Mouse (Mus musculus): ENCODE data around the gene Gsdma2. TPM values are rescaled to one million over a fixed set of nuclear protein-coding genes. Genes with fewer than 3 reads are reported as not detected.

The Gsdma2 gene
- not detected for polyA plus RNA-seq (2017; shearing (Covaris generic))

DNA sequence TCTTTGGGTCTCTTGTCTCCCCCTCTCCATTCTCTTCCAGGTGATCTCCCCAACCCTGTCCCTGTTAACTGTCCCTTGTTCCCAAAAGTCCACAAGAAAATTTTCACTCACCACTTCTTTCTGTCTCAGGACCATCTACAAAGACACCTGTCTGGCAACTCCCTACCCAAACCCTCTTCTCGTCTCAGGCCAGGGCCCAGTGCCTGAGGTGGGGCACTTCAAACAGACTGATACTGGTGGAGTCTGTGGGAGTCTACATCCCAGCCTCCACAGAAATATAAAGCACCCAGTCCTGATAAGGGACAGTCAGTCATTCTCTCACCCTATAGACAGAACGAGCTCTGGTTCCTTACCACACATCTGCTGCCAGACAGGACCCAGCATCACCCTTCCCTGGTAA, at the start of gene Gsdma2:
Gene Gsdma2 (plus strand): TSS at position 301 of the 400 bp plus-strand sequence.

DNA sequence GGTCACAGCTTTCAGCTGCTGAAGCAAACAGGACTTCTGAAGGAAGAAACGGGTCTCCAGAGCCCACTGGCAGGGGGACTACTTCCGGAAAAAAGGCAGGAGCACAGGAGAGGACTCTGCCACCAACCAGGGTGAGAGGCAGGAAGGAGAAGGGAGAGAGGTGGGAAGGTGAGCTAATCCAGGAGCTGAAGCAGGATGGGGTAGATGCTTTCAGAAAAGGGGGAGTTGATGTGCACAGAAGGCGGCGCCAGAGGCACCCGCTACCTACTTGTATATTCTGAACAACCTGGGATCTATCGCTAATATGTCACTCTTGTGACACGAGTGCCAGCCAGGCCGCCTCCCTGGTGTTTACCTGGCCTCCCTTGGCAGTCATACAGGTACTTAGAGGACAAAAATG, 48.6 kb upstream of the Gsdma2 start, which contains the start of gene Lrrc3c:
Gene Lrrc3c (plus strand): TSS at position 301 of the 400 bp plus-strand sequence.

DNA sequence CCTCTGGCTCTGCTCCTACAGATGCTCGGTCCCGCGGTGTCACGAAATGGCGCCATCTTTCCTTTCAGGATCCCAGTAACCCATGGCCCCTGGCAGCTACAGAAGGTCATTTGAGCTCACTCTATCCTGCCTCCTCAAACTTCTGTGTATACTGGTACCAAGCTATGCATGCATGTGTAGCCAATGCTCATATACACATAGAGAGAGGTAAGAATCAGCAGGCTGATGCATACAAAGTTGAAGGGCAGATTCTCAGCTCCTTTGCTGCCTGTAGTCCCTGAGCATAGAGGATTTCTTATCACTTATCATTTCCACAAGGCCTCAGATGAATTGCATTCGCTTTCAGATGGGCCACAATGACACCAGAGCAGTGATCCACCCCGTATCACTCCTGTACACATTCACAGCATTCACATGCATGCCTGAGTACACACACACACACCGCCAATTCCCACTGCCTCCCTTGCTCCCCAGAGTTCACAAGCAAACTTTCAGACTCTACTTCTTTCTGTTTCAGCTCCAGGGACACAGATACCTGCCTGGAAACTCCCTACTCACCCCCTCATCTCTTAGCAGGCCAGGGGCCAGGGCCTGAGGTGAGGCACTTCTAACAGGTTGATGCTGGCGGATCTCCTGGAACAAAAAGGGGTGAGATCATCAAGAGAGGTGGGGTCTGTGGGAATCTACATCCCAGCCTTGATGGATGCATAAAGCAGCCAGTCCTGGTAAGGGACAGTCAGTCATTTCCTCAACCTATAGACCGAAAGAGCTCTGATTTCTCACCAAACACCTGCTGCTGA, 20.7 kb upstream of the Gsdma2 start, which contains the start of the genes Gm12355 and Gsdma3:
Gene Gm12355 (minus strand): TSS at position 51 of the 800 bp plus-strand sequence.
Gene Gsdma3 (plus strand): TSS at position 750 of the 800 bp plus-strand sequence.

DNA sequence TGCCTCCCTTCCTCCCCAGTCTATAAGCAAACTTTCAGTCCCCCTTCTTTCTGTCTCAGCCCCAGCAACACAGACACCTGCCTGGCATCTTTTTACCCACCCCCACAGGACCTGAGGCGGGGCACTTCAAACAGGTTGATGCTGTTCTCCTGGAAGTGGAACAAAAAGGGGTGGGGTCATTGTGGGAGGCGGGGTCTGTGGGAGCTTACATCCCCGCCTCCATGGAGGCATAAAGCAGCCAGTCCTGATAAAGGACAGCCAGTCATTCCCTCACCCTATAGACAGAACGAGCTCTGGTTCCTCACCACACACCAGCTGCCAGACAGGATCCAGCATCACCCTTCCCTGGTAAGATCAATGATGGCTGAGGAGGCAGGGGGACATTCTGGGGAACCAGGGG, 17.5 kb downstream of the Gsdma2 start, which contains the start of gene Gsdma:
Gene Gsdma (plus strand): TSS at position 261 of the 400 bp plus-strand sequence.

DNA sequence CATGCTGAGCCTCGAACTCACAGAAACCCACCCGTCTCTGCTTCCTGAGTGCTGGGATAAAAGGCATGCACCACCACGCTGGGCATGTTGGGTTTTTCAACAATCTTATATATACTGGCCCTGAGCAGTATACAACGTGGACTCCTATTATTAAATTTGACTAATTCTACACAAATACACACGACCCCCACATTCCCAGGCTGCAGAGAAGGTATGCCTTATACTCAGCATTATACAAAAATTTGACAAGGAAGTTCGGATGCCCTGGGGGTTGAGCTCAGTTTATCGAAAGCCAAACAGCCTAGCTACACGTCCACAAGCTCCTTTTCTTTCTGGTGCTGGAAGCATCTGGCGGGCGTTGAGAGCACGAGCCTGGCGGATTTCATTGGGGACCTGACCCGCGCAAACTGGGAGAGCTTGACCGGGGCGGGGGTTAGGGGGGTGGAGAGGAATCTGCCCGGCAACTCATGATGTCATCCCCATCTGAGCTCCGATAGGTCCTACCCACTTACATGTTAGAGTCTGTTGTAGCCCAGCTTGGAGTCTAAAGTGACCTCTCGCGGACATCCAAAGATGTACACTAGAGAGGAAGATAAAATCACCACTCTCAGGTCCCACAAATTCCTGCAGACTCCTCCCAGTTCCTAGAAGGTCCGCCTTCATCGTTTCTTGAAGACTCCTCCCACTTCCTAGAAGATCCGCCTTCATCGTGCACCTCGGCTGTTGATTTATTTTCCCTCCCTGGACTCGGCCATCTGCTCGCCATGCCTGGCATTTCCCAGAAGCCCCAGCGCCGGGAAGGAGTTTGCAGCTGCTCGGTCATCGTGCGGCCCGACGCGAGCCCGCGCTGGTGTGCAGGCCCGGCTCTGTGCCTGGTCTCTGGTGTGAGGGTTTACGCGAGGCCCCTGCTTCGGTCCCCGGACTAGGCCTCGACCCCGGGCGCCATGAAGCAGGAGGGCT, 35.5 kb downstream of the Gsdma2 start, which contains the start of gene Psmd3:
Gene Psmd3 (plus strand): TSS at position 769 of the 960 bp plus-strand sequence.

DNA sequence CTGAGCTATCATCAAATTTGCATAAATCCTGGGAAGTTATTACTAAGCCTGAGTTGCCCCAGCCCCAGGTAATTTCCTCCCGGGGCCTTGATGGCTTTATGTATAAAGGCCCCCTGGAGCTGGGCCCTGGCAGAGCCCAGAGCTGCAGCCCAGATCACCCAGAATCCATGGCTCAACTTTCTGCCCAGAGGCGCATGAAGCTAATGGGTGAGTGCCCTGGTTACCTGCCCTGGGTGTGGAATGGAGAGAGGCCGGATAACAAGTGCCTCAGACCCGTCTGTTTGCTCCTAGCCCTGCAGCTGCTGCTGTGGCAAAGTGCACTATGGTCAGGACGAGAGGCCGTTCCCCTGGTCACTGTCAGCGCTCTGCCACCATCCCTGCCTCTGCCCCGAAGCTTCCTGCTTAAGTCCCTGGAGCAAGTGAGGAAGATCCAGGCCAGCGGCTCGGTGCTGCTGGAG, 54.7 kb downstream of the Gsdma2 start, which contains the start of gene Csf3:
Gene Csf3 (plus strand): TSS at position 51 of the 458 bp plus-strand sequence.

Other genes starting within 250 kb of the Gsdma2 start
- gene Pgap3, start 246.3 kb upstream of the Gsdma2 start, polyA plus RNA-seq (2017; shearing (Covaris generic)): 7.3 TPM
- gene Erbb2, start 234.3 kb upstream of the Gsdma2 start, polyA plus RNA-seq (2017; shearing (Covaris generic)): 0.29 TPM
- gene Mien1, start 207.8 kb upstream of the Gsdma2 start, polyA plus RNA-seq (2017; shearing (Covaris generic)): 82.8 TPM
- gene Grb7, start 200.4 kb upstream of the Gsdma2 start, polyA plus RNA-seq (2017; shearing (Covaris generic)): 4.1 TPM
- 48.5 TPM for gene Ikzf3, start 100.7 kb upstream of the Gsdma2 start, polyA plus RNA-seq (2017; shearing (Covaris generic))
- 1.5 TPM for gene Zpbp2, start 95.7 kb upstream of the Gsdma2 start, polyA plus RNA-seq (2017; shearing (Covaris generic))
- gene Ormdl3, start 59.4 kb upstream of the Gsdma2 start, polyA plus RNA-seq (2017; shearing (Covaris generic)): 44.0 TPM
- not detected for gene Lrrc3c, start 48.5 kb upstream of the Gsdma2 start, polyA plus RNA-seq (2017; shearing (Covaris generic))
- gene Gm12355, start 21.1 kb upstream of the Gsdma2 start, polyA plus RNA-seq (2017; shearing (Covaris generic)): 1.8 TPM
- gene Gsdma3, start 20.4 kb upstream of the Gsdma2 start, polyA plus RNA-seq (2017; shearing (Covaris generic)): not detected
- gene Gsdma, start 17.6 kb downstream of the Gsdma2 start, polyA plus RNA-seq (2017; shearing (Covaris generic)): not detected
- 125 TPM for gene Psmd3, start 35.8 kb downstream of the Gsdma2 start, polyA plus RNA-seq (2017; shearing (Covaris generic))
- gene Csf3, start 54.5 kb downstream of the Gsdma2 start, polyA plus RNA-seq (2017; shearing (Covaris generic)): not detected
- 45.6 TPM for gene Med24, start 82.7 kb downstream of the Gsdma2 start, polyA plus RNA-seq (2017; shearing (Covaris generic))
- gene Thra, start 93.9 kb downstream of the Gsdma2 start, polyA plus RNA-seq (2017; shearing (Covaris generic)): 8.2 TPM
- 3.0 TPM for gene Nr1d1, start 128.6 kb downstream of the Gsdma2 start, polyA plus RNA-seq (2017; shearing (Covaris generic))
- gene Msl1, start 148.8 kb downstream of the Gsdma2 start, polyA plus RNA-seq (2017; shearing (Covaris generic)): 26.7 TPM
- gene Casc3, start 158.1 kb downstream of the Gsdma2 start, polyA plus RNA-seq (2017; shearing (Covaris generic)): 124 TPM
- not detected for gene Rapgefl1, start 190.0 kb downstream of the Gsdma2 start, polyA plus RNA-seq (2017; shearing (Covaris generic))
- gene Wipf2, start 216.9 kb downstream of the Gsdma2 start, polyA plus RNA-seq (2017; shearing (Covaris generic)): 4.3 TPM